Mouse (Mus musculus): ENCODE measurements at regions not wholly inside any gene's neighbourhood (a gene's known extent, or its start where the extent isn't known, plus 50 kb on each side); places are given as distances from the start of the nearest gene placed in this dataset.

DNA sequence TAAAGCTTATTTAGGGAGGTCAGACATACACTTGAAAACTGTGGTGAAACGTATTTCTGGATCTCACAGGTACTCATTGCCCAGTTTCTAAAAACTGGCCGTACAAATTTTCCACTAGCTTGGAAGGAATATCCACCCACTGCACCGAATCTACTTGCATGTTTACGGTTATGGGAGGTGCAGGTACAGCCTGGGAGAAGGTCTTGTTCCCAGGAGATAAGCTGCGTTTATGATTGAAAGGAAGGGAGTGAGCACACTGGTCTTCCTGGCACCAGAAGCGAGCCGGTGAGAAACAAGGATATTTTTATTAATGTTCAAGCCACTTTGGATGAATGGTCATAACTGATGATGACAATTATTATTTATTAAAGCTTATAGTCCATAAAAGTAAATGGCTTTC lies 283.9 kb downstream of the Ccdc91 start:
- no peak for TF ChIP-seq POLR2A (IDR thresholded peaks at IDR 0.05; ENCODE audit: control insufficient read depth, low read depth, low read length)
- no peak for TF ChIP-seq CTCF (IDR thresholded peaks at IDR 0.05; ENCODE audit: control insufficient read depth, insufficient read depth, insufficient replicate concordance, low read depth, low read length)
